Mouse (Mus musculus) stomach, postnatal 0 days (tissue): Measurements from ENCODE around the gene Rnf111. TPM values are rescaled to one million over a fixed set of nuclear protein-coding genes. Genes with fewer than 3 reads are reported as not detected.

Experiments used
- ATAC-seq: fragments of 200-750 bp; cut with Nextera tagmentation; 2 replicates; pipeline ENCODE4 v1.8.0; 2017; ENCODE audit not compliant: low FRiP score, low TSS enrichment
- DNase-seq: peaks from one replicate; pipeline ENCODE4 v3.0.0-alpha.2; 2016; ENCODE audit warnings: low spot score
- H3K27ac ChIP-seq: fragments of 300-500 bp; sonication (generic); replicated peaks from 2 replicates; pipeline ENCODE4 v1.5.1; 2014; ENCODE audit warnings: mild to moderate bottlenecking, control low read depth
- H3K27me3 ChIP-seq: fragments of 300-500 bp; sonication (generic); 2 replicates; pipeline ENCODE4 v1.6.1; 2014; ENCODE audit warnings: low read length; ENCODE audit not compliant: control insufficient read depth, insufficient read depth
- H3K36me3 ChIP-seq: fragments of 300-500 bp; sonication (generic); 2 replicates; pipeline ENCODE4 v1.6.1; 2014; ENCODE audit warnings: low read length, mixed read lengths; ENCODE audit not compliant: control insufficient read depth, insufficient read depth
- H3K4me1 ChIP-seq: fragments of 300-500 bp; sonication (generic); replicated peaks from 2 replicates; pipeline ENCODE4 v1.6.1; 2014; ENCODE audit warnings: antibody characterized with exemption; ENCODE audit not compliant: control insufficient read depth, insufficient read depth
- H3K4me2 ChIP-seq: fragments of 300-500 bp; sonication (generic); replicated peaks from 2 replicates; pipeline ENCODE4 v1.6.1; 2014; ENCODE audit warnings: low read depth, mild to moderate bottlenecking, control low read depth, moderate library complexity
- H3K4me3 ChIP-seq: fragments of 300-500 bp; sonication (generic); 2 replicates; pipeline ENCODE4 v1.5.1; 2014; ENCODE audit warnings: low read depth, low read length, control low read depth
- H3K9ac ChIP-seq: fragments of 300-500 bp; sonication (generic); 2 replicates; pipeline ENCODE4 v1.6.1; 2014; ENCODE audit warnings: mild to moderate bottlenecking, low read length, control low read depth, mixed read lengths
- H3K9me3 ChIP-seq: fragments of 300-500 bp; sonication (generic); 2 replicates; pipeline ENCODE4 v1.6.1; 2016; ENCODE audit warnings: low read length; ENCODE audit not compliant: control insufficient read depth
- CTCF ChIP-seq: IDR thresholded peaks from 2 replicates; pipeline ENCODE4 v1.5.1; 2016; ENCODE audit warnings: antibody characterized with exemption, low read depth, mild to moderate bottlenecking, moderate library complexity
- EP300 ChIP-seq: optimal IDR thresholded peaks from 2 replicates; pipeline ENCODE3; 2016; ENCODE audit warnings: antibody characterized with exemption
- WGBS: fragments of 180-500 bp; shearing (Covaris S2); extraction: QIAGEN DNeasy Blood & Tissue Kit; methylation state at CpG from one replicate; pipeline ENCODE4 v1.1.7; 2014; 5-methylcytosine and 5-hydroxymethylcytosine counted together
- polyA plus RNA-seq: library from polyadenylated mRNA; unstranded; fragments of >200 nt; fragmentation: Nextera tagmentation; extraction: Ambion mirVana; gene quantifications from 2 replicates; pipeline ENCODE4 v1.2.1, GENCODE M21; 2015

Gene Rnf111
- polyA plus RNA-seq, 1 experiment from 2014 or later, result 11.2 TPM

DNA sequence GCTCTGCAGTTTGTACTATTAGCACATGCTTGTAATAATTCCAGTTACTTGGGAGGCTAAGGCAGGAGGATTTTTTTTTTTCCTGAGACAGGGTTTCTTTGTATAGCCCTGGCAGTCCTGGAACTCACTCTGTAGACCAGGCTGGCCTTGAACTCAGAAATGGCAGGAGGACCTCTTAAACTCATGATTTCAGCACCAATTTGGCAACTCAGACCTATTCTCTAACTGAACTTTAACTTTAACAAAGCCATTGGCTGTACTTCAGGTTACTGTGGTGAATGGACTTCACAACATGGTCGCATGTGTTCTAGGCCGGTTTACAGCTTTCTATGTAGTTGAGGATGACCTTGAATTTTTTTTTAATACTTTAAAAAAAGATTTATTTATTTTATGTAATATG is 80.9 kb downstream of the Rnf111 start:
- no peak overlapping the region for H3K4me3 ChIP-seq
- no peak for ATAC-seq
- H3K27me3 ChIP-seq, result no peaks in the 10 kb centered on the region
- DNase-seq, result no peak
- no peak overlapping the region for H3K9ac ChIP-seq
- no peaks in the 10 kb centered on the region for H3K4me1 ChIP-seq
- H3K9me3 ChIP-seq, result no peaks in the 10 kb centered on the region
- H3K36me3 ChIP-seq, result peaks cover 11% of the 10 kb centered on the region
- no peak for TF ChIP-seq CTCF
- no peak for TF ChIP-seq EP300
- WGBS, result 95% methylated on average over 2 of the region's 2 CpGs
- H3K4me2 ChIP-seq, result no peak overlapping the region
- no peak overlapping the region for H3K27ac ChIP-seq

DNA sequence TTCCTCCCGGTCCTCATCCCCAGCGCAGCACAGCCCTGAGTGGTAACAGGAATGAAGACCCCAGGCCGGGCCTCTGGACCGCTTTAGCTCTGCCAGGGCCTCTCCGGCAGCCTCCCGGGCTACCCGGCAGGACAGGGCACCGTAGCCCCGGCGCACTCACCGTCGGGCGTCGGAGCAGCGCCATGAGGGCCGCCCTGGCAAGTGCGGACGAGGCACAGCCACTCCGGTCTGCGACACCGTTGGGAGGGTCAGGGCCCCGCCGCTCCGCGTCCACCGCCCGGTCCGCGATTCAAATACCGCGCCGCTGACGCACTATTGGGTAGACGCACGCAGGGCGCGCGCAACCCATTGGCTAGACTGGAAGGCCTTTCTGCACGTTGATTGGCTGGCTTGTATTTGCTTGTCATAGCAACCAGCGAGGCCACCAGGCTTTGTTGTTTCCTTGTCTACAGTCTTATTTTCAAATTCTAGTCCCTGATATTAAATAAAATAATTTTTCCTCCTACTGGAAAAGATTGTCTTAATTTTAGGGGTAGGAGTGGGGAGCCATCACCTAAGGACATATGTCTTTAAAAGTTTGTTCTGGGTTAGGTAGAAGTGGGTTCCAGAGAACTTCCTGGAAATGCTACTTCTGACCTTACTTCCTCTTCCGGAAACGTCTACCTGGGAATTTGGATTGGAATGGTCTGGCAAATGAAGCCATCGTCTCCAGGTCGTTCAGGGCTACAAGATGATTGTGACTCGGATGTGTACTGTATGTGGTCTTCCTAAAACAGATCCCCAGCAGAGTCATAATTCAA is 82.1 kb downstream of the Rnf111 start, which contains the start of gene Ccnb2:
Gene Ccnb2, minus strand, starts transcription at position 291 of the 800 bp plus-strand sequence.
- DNase-seq, result peak; percentile 91
- Histone ChIP-seq H3K9me3 (no peaks in the 10 kb centered on the region), H3K36me3 (peaks cover 11% of the 10 kb centered on the region), H3K4me3 (peak within 1 kb of the TSS; percentile 69), H3K4me2 (peak within 1 kb of the TSS; percentile 98), H3K4me1 (no peaks in the 10 kb centered on the region), H3K27me3 (no peaks in the 10 kb centered on the region), H3K9ac (peak within 1 kb of the TSS; percentile 69), H3K27ac (no peak within 1 kb of the TSS)
- 2% methylated on average over 45 of the region's 45 CpGs for WGBS
- ATAC-seq, result peak; percentile 98
- TF ChIP-seq EP300, result no peak
- TF ChIP-seq CTCF, result no peak

- no peak for DNase-seq
- H3K36me3 ChIP-seq, result peaks cover 20% of the 10 kb centered on the region
- H3K9ac ChIP-seq, result no peak overlapping the region
- H3K4me2 ChIP-seq, result no peak overlapping the region
- no peaks in the 10 kb centered on the region for H3K27me3 ChIP-seq
- WGBS, result 79% methylated on average over 3 of the region's 3 CpGs
- ATAC-seq, result no peak
- H3K4me3 ChIP-seq, result no peak overlapping the region
- H3K4me1 ChIP-seq, result no peaks in the 10 kb centered on the region
- TF ChIP-seq CTCF (peak; percentile 62), EP300 (no peak)
- H3K9me3 ChIP-seq, result no peaks in the 10 kb centered on the region
- no peak overlapping the region for H3K27ac ChIP-seq
Observed at GRCm38 (mm10) chr9:70416412-70416811, 87.1 kb downstream of the Rnf111 start.

DNA sequence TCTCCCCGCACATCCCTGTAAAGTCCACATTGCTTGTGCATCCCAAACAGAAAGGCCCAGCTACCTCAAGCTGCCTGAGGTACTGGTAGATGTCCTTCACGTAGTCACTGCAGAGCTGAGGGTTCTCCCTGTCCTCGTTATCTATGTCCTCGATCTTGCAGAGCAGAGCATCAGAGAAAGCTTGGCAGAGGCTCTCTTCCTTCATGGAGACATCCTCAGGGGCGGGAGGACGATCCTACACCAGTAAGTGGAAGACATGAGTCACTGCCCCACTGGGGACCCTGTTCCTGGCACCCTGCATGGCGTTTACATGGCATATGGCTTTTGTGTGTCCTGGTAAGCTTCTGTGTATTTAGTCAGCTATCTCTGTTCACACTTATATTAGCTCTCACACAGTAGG is 90.5 kb downstream of the Rnf111 start:
- ATAC-seq (no peak), DNase-seq (no peak)
- TF ChIP-seq EP300 (no peak), CTCF (no peak)
- no peak overlapping the region for H3K4me2 ChIP-seq
- H3K27me3 ChIP-seq, result no peaks in the 10 kb centered on the region
- H3K36me3 ChIP-seq, result peaks cover 26% of the 10 kb centered on the region
- H3K4me1 ChIP-seq, result no peaks in the 10 kb centered on the region
- no peaks in the 10 kb centered on the region for H3K9me3 ChIP-seq
- 82% methylated on average over 7 of the region's 7 CpGs for WGBS
- no peak overlapping the region for H3K4me3 ChIP-seq
- H3K9ac ChIP-seq, result no peak overlapping the region
- no peak overlapping the region for H3K27ac ChIP-seq

- Histone ChIP-seq H3K9ac (no peak overlapping the region), H3K4me3 (no peak overlapping the region), H3K27me3 (no peaks in the 10 kb centered on the region), H3K9me3 (no peaks in the 10 kb centered on the region), H3K4me1 (no peaks in the 10 kb centered on the region), H3K4me2 (no peak overlapping the region), H3K27ac (no peak overlapping the region), H3K36me3 (peaks cover 20% of the 10 kb centered on the region)
- ATAC-seq (peak; percentile 24; the same call in 1 of the 2 replicates), DNase-seq (no peak)
- WGBS, result 56% methylated on average over 11 of the region's 11 CpGs
- TF ChIP-seq EP300 (no peak), CTCF (no peak)
Observed at GRCm38 (mm10) chr9:70410668-70411067, 92.9 kb downstream of the Rnf111 start.

DNA sequence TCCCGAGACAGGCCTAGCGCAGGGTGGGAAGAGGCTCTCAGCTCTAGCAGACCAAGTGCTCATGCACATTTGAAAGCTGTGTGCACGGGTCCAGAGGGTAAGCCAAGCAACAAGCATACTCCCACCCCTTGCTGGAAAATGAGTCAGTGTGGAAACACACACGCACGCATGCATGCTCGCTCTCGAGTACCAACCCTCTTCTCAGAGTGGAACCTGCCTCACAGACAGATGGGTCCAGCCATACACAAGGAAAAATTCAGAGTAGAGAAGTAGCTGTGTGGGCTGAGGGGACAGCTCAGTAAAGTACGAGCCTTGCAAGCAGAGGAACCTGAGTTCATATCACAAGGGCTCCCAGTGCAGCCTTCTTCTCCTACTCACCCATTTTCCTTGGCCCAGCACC is 93.8 kb downstream of the Rnf111 start:
- Histone ChIP-seq H3K36me3 (peaks cover 20% of the 10 kb centered on the region), H3K9me3 (no peaks in the 10 kb centered on the region), H3K27me3 (no peaks in the 10 kb centered on the region), H3K4me3 (no peak overlapping the region), H3K27ac (no peak overlapping the region), H3K4me1 (no peaks in the 10 kb centered on the region), H3K9ac (no peak overlapping the region), H3K4me2 (no peak overlapping the region)
- ATAC-seq (no peak), DNase-seq (no peak)
- TF ChIP-seq EP300, result no peak
- TF ChIP-seq CTCF, result no peak
- 96% methylated on average over 8 of the region's 8 CpGs for WGBS
